Mouse (Mus musculus) forebrain, embryonic 11.5 days (tissue): ENCODE data around the gene Cmip. TPM values are rescaled to one million over a fixed set of nuclear protein-coding genes. Genes with fewer than 3 reads are reported as not detected.

ENCODE experiments used
- ATAC-seq: fragments of 200-750 bp; cut with Nextera tagmentation; replicated peaks from 2 replicates; pipeline ENCODE4 v1.8.0; 2017; ENCODE audit warnings: moderate TSS enrichment; ENCODE audit not compliant: low FRiP score
- DNase-seq: peaks from one replicate; pipeline ENCODE4 v3.0.0-alpha.2; 2017; ENCODE audit warnings: low spot score
- H3K27ac ChIP-seq: fragments of 300-500 bp; sonication (generic); 2 replicates; pipeline ENCODE4 v1.5.1; 2014; ENCODE audit warnings: low read depth, low read length
- H3K27me3 ChIP-seq: fragments of 300-500 bp; sonication (generic); 2 replicates; pipeline ENCODE4 v1.6.1; 2014; ENCODE audit warnings: mild to moderate bottlenecking, low read length, mixed read lengths; ENCODE audit not compliant: control insufficient read depth, insufficient read depth
- H3K36me3 ChIP-seq: fragments of 300-500 bp; sonication (generic); 2 replicates; pipeline ENCODE4 v1.6.1; 2014; ENCODE audit warnings: mild to moderate bottlenecking, low read length, moderate library complexity, mixed read lengths; ENCODE audit not compliant: control insufficient read depth, insufficient read depth
- H3K4me1 ChIP-seq: fragments of 300-500 bp; sonication (generic); replicated peaks from 2 replicates; pipeline ENCODE4 v1.6.1; 2014; ENCODE audit warnings: low read length, mixed read lengths; ENCODE audit not compliant: control insufficient read depth, insufficient read depth
- H3K4me2 ChIP-seq: fragments of 300-500 bp; sonication (generic); 2 replicates; pipeline ENCODE4 v1.6.1; 2014; ENCODE audit warnings: low read depth, mild to moderate bottlenecking, low read length, moderate library complexity, mixed read lengths; ENCODE audit not compliant: severe bottlenecking
- H3K4me3 ChIP-seq: fragments of 300-500 bp; sonication (generic); 2 replicates; pipeline ENCODE4 v1.5.1; 2014; ENCODE audit warnings: low read depth, low read length
- H3K9ac ChIP-seq: fragments of 300-500 bp; sonication (generic); 2 replicates; pipeline ENCODE4 v1.6.1; 2014; ENCODE audit warnings: low read length
- H3K9me3 ChIP-seq: fragments of 300-500 bp; sonication (generic); 2 replicates; pipeline ENCODE4 v1.6.1; 2016; ENCODE audit warnings: low read length, mixed read lengths; ENCODE audit not compliant: control insufficient read depth
- WGBS: fragments of 180-500 bp; shearing (Covaris S2); extraction: QIAGEN DNeasy Blood & Tissue Kit; methylation state at CpG from one replicate; pipeline ENCODE4 v1.1.7; 2014; 5-methylcytosine and 5-hydroxymethylcytosine counted together
- polyA plus RNA-seq: library from polyadenylated mRNA; unstranded; fragments of >200 nt; fragmentation: Nextera tagmentation; extraction: Ambion mirVana; gene quantifications from 2 replicates; pipeline ENCODE4 v1.2.1, GENCODE M21; 2014

Cmip gene
- polyA plus RNA-seq, 1 experiment from 2014 or later: 30.5 TPM

DNA sequence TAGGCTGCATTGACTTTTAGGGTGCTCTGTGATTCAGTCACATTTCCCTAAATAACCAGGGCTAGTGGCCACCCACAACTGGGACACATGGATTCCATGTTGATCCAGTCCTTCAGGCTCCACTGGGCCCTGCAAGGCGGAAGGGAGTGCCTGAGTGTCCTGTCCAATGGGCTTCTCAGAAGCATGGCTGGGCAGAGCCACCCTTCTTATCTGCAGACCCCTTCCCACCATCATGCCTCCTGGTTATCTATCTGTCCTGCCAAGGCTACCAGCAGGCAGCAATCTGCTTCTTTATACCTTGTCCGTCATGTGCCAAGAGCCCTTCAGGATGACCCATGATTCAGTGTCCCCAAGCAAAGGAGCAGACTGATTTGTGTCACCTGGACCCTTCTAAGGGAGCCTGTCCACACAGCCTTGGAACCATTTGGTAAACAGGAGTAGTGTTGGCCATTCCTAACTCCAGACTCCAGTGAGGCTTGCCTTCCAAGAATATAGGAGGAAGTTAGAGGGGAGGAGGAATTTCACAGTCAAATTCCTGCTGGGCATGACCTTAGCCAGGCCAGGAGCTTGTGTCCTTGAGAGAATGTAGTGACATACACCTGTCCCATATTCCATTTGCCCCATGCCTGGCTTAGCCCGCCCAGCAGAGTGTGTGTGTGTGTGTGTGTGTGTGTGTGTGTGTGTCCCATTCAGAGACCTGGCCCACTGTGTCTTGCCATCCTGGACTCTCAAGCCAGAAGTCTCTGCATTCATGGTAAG lies 103.5 kb downstream of the Cmip start:
- H3K9me3 ChIP-seq: no peaks in the 10 kb centered on the region
- no peak for DNase-seq
- H3K4me3 ChIP-seq: no peak overlapping the region
- no peak for ATAC-seq
- H3K27me3 ChIP-seq: no peaks in the 10 kb centered on the region
- H3K4me1 ChIP-seq: no peaks in the 10 kb centered on the region
- WGBS: 82% methylated on average over 3 of the region's 3 CpGs
- H3K36me3 ChIP-seq: no peaks in the 10 kb centered on the region
- no peak overlapping the region for H3K4me2 ChIP-seq
- H3K9ac ChIP-seq: no peak overlapping the region
- H3K27ac ChIP-seq: no peak overlapping the region

DNA sequence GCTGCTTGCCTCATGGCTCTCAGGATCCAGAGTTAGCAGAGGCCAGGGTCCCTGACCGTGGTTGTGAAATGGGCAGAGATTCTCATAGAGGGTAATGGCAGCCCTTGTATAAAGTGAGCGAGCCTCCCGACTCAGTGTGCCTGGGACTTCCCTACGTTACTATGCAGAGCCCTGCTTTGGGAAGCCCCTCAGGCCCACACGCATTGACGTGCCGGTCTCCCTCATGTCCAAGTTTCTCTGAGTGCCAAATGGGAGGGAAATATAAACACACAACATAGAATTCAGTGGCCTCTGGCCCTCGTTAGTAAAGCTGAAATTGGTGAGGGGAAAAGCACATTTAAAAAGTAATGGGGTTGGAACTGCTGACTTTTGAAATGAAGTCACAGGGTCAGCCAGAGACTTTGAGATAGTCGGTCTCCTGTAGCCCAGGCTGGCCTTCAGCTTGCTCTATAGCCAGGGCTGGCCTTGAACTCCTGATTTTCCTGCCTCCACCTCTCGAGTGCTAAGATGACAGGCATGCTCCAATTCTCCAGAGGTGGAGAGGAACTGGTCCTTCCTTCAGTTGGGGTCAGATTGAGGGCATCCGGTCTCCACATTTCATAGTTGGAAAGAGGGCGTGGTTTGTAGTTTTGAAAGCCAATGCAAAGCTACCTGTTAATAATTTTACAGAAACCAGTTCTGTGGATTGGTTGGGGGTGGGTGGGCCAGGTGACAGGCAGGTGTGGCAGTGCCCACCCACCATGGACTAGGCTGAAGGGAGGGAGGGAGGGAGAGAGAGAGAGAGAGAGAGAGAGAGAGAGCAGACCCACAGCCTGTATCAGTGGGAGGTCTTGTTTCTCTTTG lies 105.0 kb downstream of the Cmip start:
- H3K4me3 ChIP-seq: no peak overlapping the region
- no peaks in the 10 kb centered on the region for H3K36me3 ChIP-seq
- H3K9ac ChIP-seq: no peak overlapping the region
- no peak overlapping the region for H3K27ac ChIP-seq
- H3K9me3 ChIP-seq: no peaks in the 10 kb centered on the region
- no peak overlapping the region for H3K4me2 ChIP-seq
- ATAC-seq (no peak), DNase-seq (no peak)
- WGBS: 81% methylated on average over 12 of the region's 12 CpGs
- H3K27me3 ChIP-seq: no peaks in the 10 kb centered on the region
- no peaks in the 10 kb centered on the region for H3K4me1 ChIP-seq

DNA sequence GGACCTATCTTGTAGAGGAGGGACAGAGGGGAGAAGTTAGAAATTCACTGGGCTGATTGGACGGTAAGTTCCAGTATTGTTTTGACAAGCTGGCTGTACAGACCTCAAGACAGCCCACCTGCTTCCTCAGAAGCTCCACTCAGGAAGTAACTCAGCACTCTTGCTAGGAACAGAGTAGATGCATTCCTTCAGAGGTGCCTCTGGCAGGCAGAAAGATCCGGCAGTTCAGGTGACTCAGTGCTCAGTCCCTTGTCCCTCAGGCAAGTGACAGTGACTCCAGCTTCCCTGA lies 105.5 kb downstream of the Cmip start:
- DNase-seq (no peak), ATAC-seq (no peak)
- no peak overlapping the region for H3K9ac ChIP-seq
- no peaks in the 10 kb centered on the region for H3K4me1 ChIP-seq
- WGBS: 63% methylated on average over 2 of the region's 2 CpGs
- H3K27me3 ChIP-seq: no peaks in the 10 kb centered on the region
- H3K4me3 ChIP-seq: no peak overlapping the region
- no peak overlapping the region for H3K27ac ChIP-seq
- no peaks in the 10 kb centered on the region for H3K36me3 ChIP-seq
- H3K9me3 ChIP-seq: no peaks in the 10 kb centered on the region
- no peak overlapping the region for H3K4me2 ChIP-seq

DNA sequence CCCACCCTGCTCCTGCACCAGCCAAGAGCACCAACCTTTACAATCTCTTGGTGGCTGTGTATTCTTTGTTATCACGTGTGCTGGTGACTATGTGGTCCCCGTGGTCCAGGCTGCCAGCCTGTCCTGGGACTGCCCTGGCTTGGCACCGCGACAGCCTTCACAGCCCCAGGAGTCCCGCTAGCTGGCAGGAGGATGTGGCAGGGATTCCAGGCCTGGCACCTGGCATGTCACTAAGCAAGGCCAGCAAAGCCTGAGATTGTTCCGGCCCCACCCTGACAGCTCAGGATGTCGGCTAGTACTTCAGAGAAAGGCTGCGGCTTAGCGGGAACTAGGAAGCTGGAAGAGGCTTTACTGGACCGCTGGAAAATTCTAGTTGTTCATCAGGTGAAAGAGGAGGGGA lies 106.4 kb downstream of the Cmip start:
- no peak overlapping the region for H3K9ac ChIP-seq
- no peak overlapping the region for H3K27ac ChIP-seq
- no peak for ATAC-seq
- DNase-seq: no peak
- H3K9me3 ChIP-seq: no peaks in the 10 kb centered on the region
- no peak overlapping the region for H3K4me2 ChIP-seq
- H3K4me1 ChIP-seq: no peaks in the 10 kb centered on the region
- no peaks in the 10 kb centered on the region for H3K27me3 ChIP-seq
- H3K36me3 ChIP-seq: no peaks in the 10 kb centered on the region
- H3K4me3 ChIP-seq: no peak overlapping the region
- 90% methylated on average over 10 of the region's 10 CpGs for WGBS

DNA sequence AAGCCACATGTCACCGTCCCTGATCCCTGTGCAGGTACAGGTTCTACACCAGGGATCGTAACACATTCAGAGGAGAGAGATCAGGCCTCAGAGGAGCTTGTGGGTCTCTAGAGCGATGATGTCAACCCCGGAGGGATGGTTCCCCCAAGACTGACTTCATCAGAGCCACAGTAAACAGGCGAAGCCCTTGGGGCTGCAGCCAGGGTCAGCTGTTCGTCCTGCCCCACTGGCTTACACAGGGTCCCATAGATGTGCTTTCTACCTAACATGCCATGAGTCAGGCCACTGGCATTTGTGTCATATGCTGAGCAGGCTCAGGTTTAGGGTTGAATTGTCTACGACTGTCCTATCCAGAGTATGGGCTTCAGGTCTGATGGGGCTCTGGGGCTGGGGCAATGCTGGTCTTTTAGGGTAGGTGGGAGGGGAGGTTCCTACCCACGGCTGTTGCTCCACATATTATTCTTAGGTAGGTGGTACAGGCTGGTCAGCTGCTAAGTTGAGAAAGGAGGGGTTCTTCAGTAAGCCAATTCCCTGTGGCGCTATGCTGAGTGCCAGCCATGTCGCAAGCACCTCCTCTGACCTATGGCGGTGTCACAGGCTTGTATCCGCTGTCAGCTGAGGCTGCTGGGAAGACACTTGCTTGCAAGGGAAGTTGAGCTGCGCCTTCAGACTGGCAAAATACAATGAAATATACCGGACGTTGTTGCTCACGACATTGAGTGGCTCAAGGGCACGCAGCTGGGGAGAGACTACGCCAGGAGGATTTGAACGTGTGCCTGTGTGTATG lies 107.7 kb downstream of the Cmip start:
- Histone ChIP-seq H3K9ac (no peak overlapping the region), H3K4me1 (no peaks in the 10 kb centered on the region), H3K4me3 (no peak overlapping the region), H3K4me2 (no peak overlapping the region), H3K27me3 (no peaks in the 10 kb centered on the region), H3K27ac (no peak overlapping the region), H3K9me3 (no peaks in the 10 kb centered on the region), H3K36me3 (no peaks in the 10 kb centered on the region)
- DNase-seq: no peak
- 91% methylated on average over 19 of the region's 19 CpGs for WGBS
- no peak for ATAC-seq

DNA sequence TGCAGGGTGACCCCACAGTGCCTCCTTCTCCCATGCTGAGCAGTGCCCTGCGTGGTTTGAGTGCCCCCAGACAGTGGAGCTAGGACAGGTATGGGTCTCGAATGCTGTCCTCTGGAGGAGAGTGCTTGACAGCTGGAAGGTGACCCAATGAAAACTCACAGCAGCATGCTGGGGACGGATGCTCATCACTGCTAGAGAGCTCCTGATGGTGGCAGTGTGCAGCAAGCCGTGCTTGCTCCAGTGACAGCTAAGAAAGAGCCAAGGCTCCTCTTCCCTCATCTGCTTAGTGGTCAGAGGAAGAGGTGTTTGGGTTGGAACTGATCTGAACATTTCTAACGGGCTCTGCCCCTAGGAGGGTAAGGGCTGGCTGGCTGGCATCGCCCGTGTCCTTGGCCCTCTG lies 109.6 kb downstream of the Cmip start:
- Histone ChIP-seq H3K4me1 (no peaks in the 10 kb centered on the region; the same call in 1 of the 2 replicates), H3K27ac (no peak overlapping the region)
- WGBS: 63% methylated on average over 7 of the region's 7 CpGs

DNA sequence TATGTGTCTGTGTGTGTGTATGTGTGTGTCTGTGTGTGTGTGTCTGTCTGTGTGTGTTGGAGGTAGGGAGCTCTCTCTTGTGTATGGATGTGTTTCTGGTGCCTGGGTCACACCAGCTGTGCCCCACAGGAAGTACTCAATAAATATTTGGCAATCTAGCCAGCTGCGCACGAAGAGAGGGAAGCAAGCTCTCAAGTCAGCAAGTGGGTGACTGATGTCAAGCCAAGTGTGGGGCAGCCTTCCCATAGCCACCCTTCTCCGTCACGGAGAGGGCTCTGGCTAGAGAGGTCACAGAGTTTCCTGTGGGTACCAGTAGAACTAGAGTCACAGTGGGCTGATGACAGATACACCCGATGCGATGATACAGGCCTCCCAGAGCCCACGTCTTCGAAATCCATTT lies 110.6 kb downstream of the Cmip start:
- ATAC-seq: no peak
- WGBS: 91% methylated on average over 8 of the region's 8 CpGs

More for the DNA sequence above, 109.6 kb downstream of the Cmip start:
- ATAC-seq (no peak), DNase-seq (no peak)
- Histone ChIP-seq H3K4me2 (no peak overlapping the region), H3K4me3 (no peak overlapping the region), H3K9me3 (no peaks in the 10 kb centered on the region), H3K9ac (no peak overlapping the region), H3K36me3 (no peaks in the 10 kb centered on the region), H3K27me3 (no peaks in the 10 kb centered on the region)

DNA sequence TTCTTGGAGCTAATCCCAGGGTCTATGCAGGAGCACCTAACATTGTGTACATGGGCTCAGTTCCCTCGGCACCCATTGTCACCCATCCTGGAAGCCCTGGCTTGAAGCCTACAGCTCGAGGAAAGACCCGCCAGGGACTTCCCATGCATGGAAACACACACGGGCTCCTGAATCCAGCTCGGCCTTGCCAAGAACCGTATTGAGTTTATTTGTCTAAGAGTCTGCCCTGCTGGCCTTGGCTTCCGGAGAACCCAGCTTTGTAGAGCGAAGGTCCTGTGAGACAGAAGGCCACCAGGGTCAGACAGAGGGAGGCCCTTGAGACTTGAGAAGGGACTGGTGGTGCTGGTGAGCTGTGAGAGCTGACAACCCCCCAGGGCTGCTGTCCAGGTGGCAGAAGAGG lies 111.9 kb downstream of the Cmip start:
- ATAC-seq: no peak
- Histone ChIP-seq H3K36me3 (no peaks in the 10 kb centered on the region), H3K27ac (no peak overlapping the region), H3K27me3 (no peaks in the 10 kb centered on the region), H3K4me2 (no peak overlapping the region), H3K4me3 (no peak overlapping the region), H3K4me1 (peaks cover 7% of the 10 kb centered on the region; the same call in 1 of the 2 replicates), H3K9ac (no peak overlapping the region), H3K9me3 (no peaks in the 10 kb centered on the region)
- 81% methylated on average over 8 of the region's 8 CpGs for WGBS
- DNase-seq: no peak

More for the DNA sequence above, 110.6 kb downstream of the Cmip start:
- Histone ChIP-seq H3K4me2 (no peak overlapping the region), H3K4me1 (peaks cover 6% of the 10 kb centered on the region; the same call in 1 of the 2 replicates), H3K9me3 (no peaks in the 10 kb centered on the region), H3K27ac (no peak overlapping the region), H3K36me3 (no peaks in the 10 kb centered on the region), H3K9ac (no peak overlapping the region), H3K27me3 (no peaks in the 10 kb centered on the region), H3K4me3 (no peak overlapping the region)
- no peak for DNase-seq
